Mouse (Mus musculus): ENCODE results near the gene Krt1.

Gene Krt1

GRCm38 (mm10) chr15:101850694-101851093, at the start of gene Krt1:
TSS of gene Krt1 (minus strand) at chr15:101850794.
- DNase-seq = no peak

- no peak for DNase-seq
Measured at GRCm38 (mm10) chr15:101895216-101895615, 44.6 kb upstream of the Krt1 start.

DNA sequence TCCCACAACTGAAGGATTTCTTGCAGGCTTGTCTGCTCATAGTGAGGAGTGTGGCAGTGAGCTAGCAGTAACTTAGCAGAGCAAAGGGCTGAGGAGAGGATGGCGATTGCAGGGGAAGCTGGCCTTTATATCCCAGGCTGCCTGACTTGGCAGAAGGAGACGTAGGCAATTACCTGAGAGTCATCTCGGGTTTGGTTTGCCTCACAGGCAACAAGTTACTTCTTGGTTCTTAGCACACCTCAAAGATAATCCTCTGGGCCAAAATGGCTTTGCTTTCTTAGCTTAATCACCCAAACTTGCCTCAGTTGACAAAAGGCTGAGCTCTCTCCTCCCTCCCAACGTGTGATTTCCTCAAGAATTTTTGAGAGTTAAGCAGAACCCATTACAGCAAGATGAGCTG, 42.2 kb upstream of the Krt1 start, which contains the start of gene Krt76:
Krt76 (minus strand) TSS at position 101 of the 400 bp plus-strand sequence.
- no peak for DNase-seq

- no peak for DNase-seq
Measured at GRCm38 (mm10) chr15:101879776-101880175, 29.2 kb upstream of the Krt1 start.

DNA sequence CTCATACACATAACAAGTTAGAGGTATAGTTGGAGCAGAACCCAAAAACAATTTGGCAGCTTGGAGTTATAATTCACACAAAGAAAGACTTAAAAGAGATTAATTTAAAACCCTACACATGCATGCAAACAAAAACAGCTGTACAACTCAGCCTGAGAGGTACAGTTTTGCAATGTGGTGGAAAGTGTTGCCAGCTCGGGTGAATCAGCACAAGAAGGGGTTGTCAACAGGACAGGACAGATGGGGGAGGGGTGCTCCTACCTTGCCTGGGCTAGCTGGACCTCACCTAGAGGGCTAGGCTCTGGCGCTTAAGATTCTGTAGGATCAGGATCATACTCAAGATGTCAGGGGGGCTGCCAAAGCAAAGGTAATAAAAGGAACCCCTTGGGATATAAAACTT, 27.4 kb upstream of the Krt1 start:
- no peak for DNase-seq

- no peak for DNase-seq
Measured at GRCm38 (mm10) chr15:101874383-101874782, 23.8 kb upstream of the Krt1 start.

DNA sequence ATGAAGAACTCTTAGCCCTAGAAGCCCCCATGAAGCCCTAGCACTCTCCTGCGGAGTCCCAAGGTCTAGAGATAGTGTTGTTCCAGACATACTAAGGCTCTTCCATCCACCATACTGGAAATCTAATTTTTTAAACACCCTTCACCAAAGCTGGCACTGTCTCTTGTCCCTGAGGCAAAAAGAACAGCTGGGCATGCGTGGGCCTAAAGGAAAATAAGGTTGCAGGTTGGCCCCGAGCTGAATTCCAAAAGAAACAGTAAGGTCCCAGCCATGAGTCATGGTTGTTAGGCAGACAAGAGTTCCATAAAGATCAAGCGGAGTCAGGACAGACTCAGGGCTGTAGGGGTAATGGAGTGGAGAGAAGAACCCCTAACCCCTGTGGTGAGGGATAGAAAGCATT, 22.6 kb upstream of the Krt1 start:
- DNase-seq = no peak

GRCm38 (mm10) chr15:101869431-101869830, 18.8 kb upstream of the Krt1 start, which contains the start of gene Krt77:
TSS of gene Krt77 (minus strand) at chr15:101869705.
- peak; percentile 44 for DNase-seq

DNA sequence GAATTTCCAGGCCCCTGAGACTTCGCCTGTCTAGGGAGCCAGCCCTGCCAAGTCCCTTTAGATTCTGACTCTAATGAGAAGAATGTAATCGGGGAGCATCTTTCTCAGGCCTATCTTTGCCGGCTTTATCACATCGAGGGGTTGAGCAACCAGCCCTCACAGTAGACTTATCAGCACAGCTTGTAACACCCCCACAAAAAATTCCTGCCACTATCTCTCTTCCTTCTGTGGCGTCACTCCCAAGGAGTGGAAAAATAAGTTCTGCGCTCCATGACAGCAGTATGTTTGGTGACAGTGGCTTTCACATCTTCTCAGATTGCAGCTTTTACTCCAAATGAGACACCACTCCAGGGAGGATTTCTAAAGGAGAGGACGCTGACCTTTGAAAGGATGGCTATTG, 16.2 kb upstream of the Krt1 start:
- DNase-seq = no peak

GRCm38 (mm10) chr15:101860421-101861130, 10.0 kb upstream of the Krt1 start:
- DNase-seq = no peak

DNA sequence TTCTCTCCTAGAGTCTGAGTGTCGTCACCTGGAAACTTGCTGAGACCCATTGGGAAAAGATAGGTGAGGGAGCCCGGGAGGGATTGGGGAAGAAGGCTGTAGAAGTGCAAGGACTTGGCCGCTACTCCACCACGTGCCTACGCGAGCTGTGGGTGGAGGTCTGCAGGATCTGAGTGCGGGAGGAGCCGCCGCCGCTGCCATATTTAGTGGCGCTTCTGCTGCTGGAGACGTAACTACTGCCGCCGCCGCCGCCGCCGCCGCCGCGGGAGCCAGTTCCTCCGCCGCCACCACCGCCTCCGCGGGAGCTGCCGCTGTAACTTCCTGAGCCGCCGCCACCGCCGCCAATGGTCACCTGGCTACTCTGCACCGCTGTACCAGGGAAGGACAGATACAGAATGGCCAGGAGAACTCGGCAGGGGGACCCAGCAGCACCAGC, 9.2 kb upstream of the Krt1 start:
- peak; percentile 55 for DNase-seq

GRCm38 (mm10) chr15:101858673-101859425, 8.3 kb upstream of the Krt1 start:
- no peak for DNase-seq

GRCm38 (mm10) chr15:101856696-101857095, 6.1 kb upstream of the Krt1 start:
- no peak for DNase-seq

DNA sequence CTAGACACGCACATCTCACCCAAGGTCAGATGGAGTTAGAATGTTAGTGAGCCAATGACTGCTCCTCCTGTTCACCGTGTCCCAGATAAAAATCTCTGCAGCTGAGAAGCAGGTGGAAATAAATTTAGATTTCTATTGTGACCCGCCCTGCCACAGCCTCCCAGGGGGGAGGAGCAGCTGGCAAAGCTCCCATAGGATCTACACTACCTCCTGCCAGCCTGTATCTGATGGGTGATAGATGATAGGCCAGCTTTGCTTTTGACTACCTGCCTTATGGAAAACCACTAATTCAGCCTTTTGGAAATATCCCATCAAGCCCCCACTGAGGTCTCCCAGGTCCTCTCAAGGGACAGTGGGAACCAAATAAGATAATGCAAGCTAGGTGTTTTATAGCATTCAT, 5.1 kb upstream of the Krt1 start:
- no peak for DNase-seq

DNA sequence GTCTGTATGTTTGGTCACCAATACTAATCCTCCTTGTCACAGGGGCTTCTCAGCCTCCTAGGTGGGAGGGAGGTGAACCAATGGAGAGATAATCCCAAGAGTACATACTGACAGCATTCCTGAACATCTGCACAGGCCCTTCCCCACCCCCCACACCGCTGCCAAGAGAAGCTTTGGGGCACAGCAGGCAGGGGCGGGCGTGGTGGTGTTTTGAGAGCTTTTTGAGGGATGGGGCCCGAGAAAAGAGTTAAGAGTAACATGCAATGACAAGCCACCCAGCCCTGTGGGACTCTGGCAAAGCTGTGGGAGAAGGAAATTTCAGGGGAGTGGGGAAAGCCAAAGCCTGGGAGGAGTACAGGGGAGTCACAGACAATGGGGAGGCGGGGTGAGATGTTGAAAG, 3.7 kb upstream of the Krt1 start:
- no peak for DNase-seq

GRCm38 (mm10) chr15:101852571-101852970, 2.0 kb upstream of the Krt1 start:
- no peak for DNase-seq

GRCm38 (mm10) chr15:101845971-101846403, 4.6 kb downstream of the Krt1 start:
- DNase-seq = peak; percentile 66

GRCm38 (mm10) chr15:101843192-101843591, 7.4 kb downstream of the Krt1 start:
- DNase-seq = no peak

DNA sequence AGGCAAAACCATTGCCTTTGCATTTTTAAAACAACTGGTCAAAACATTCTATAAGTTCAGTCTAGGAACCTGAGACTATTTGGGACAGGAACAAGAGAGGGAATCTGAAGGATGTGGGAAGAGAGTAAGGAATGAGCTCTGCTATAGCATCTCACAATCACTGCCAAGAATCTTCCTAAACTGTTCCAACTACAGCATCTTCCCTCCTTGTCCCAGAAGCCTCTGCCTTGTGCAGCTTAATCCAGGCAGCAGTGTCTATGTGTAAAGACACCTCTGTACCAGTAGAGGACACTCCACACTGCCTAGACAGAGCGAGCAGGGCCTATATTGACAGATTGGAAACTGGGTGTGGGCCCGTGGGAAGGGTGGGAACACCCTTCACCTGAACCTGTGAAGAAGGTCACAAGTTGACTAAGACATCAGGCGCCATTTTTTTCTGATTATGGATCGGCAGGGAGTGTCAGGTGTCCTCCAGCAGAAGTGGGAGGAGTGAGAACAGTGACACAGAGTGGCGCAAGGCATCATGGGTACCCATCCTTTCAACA, 15.7 kb downstream of the Krt1 start:
- no peak for DNase-seq

GRCm38 (mm10) chr15:101833131-101833530, 17.5 kb downstream of the Krt1 start:
- DNase-seq = no peak

- no peak for DNase-seq
Measured at GRCm38 (mm10) chr15:101829441-101829840, 21.2 kb downstream of the Krt1 start.

DNA sequence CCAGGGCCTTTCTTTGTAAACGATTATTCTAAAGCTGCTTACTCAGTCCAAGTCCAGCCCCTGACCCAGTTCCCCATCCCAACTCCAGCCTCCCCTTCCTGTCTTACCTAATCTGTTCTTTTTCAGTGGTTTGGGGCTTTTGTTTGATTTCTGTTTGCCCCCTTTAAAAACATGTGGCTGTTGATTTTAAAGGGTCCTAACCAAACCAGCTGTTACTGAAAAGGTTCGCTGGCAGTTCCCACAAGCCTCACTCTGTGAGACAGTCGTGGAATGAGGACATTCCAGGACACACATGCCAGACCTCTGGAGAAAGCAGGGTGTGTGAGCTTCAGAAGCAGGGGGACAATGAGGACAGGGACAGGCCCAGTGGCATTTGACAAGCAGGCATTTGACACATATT, 28.8 kb downstream of the Krt1 start:
- DNase-seq = no peak

DNA sequence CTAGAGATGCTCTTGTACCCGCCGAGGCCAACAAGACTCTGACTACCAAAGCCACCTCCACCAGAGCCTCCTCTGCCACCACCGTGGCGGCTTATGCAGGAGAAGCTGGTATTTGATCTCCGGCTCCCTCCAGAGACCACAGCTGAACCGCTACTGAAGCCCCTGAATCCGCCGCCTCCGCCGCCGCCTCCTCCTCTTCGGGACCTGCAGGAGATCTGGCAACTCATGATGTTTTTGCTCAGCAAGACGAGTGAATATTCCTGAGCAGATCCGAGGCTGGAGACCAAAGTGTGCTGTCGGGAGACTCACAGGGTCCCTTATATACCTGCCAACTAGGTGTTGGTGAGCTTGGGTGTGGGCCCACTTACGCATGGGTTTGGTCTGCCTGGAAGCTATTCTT, 32.7 kb downstream of the Krt1 start, which contains the start of gene Krt2:
Krt2 (minus strand) TSS at position 295 of the 400 bp plus-strand sequence.
- DNase-seq = no peak

All from right cerebral cortex, postnatal 4 days (tissue).